In the genomic region with DNA sequence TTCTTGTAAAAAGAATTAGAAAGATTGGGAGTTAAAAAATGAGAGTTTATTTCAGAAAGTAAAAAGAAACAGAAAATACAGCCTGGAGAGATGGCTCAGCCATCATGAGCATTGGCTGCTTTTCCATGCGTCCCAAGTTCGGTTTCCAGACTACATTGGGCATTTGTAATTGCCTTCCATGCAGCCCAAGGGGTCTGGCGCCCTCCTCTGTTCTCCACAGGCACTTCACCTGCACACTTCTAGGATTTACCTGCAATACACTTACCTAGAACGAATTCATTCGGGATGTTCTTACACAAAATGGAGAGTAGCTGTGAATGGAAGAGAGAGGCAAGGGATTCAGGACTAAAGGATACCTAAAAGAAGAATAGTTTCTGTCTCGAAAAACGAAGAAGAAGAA, we compare ENCODE assay signal across 10 mouse cellular contexts. TPM values are rescaled to one million over a fixed set of nuclear protein-coding genes. Genes with fewer than 3 reads are reported as not detected.
DNase-seq lines count a peak whose midpoint lies in the region; ATAC-seq and TF ChIP-seq lines count a peak whose summit lies in the region.
"Had no signal": no experiment of that assay in that cellular context is flagged by ENCODE, and none has a peak within 500 bp of the region (broad histone marks: within the 10 kb centered on the region; RNA-seq: fewer than 3 reads in every experiment).

No protein-coding gene starts in this region.

- no peak for TF ChIP-seq POLR2A in spleen, adult 2 months (IDR thresholded peaks at IDR 0.05; ENCODE audit: low read depth, low read length)
- TF ChIP-seq POLR2A in thymus, adult 2 months (IDR thresholded peaks at IDR 0.05; ENCODE audit: control insufficient read depth, extremely low read depth, insufficient read depth, low read length, poor library complexity) = no peak

- H3K9me3 ChIP-seq in stomach, postnatal 0 days (ENCODE audit: control insufficient read depth, low read length) = no peaks in the 10 kb centered on the region
- H3K9me3 ChIP-seq: limb, embryonic 13.5 days had no signal

- ATAC-seq in stomach, postnatal 0 days (ENCODE audit: low FRiP score, low TSS enrichment) = no peak

- H3K4me2 ChIP-seq in stomach, postnatal 0 days (replicated peaks; ENCODE audit: low read depth) = no peak overlapping the region
- H3K4me2 ChIP-seq: limb, embryonic 13.5 days had no signal

- no peak overlapping the region for H3K9ac ChIP-seq in stomach, postnatal 0 days (ENCODE audit: low read length)
- H3K9ac ChIP-seq: limb, embryonic 13.5 days had no signal

- H3K36me3 ChIP-seq in spleen, adult 2 months (ENCODE audit: control insufficient read depth, insufficient read depth, low read length) = no peaks in the 10 kb centered on the region
- H3K36me3 ChIP-seq in stomach, postnatal 0 days (ENCODE audit: control insufficient read depth, insufficient read depth, low read length) = no peaks in the 10 kb centered on the region
- H3K36me3 ChIP-seq in thymus, adult 2 months (ENCODE audit: control insufficient read depth, insufficient read depth, low read length) = no peaks in the 10 kb centered on the region
- H3K36me3 ChIP-seq: limb, embryonic 13.5 days had no signal

- TF ChIP-seq CTCF in spleen, adult 2 months (IDR thresholded peaks at IDR 0.05; ENCODE audit: extremely low read depth, insufficient read depth, insufficient read length, insufficient replicate concordance) = peak; percentile 26; the same call in 1 of the 2 replicates
- peak; percentile 70 for TF ChIP-seq CTCF in stomach, postnatal 0 days (IDR thresholded peaks at IDR 0.05; ENCODE audit: low read depth)
- no peak for TF ChIP-seq CTCF in thymus, adult 2 months (IDR thresholded peaks at IDR 0.05; ENCODE audit: borderline replicate concordance, control insufficient read depth, extremely low read depth, insufficient read depth, low read length, poor library complexity)

- H3K27me3 ChIP-seq in spleen, adult 2 months (ENCODE audit: control insufficient read depth, insufficient read depth, low read length) = no peaks in the 10 kb centered on the region
- H3K27me3 ChIP-seq in stomach, postnatal 0 days (ENCODE audit: control insufficient read depth, insufficient read depth, low read length) = no peaks in the 10 kb centered on the region
- H3K27me3 ChIP-seq in thymus, adult 2 months (ENCODE audit: control insufficient read depth, insufficient read depth, low read length) = no peaks in the 10 kb centered on the region
- H3K27me3 ChIP-seq: limb, embryonic 13.5 days had no signal

- WGBS in spleen, adult 2 months = 19% methylated on average over 7 of the region's 7 CpGs
- 32% methylated on average over 5 of the region's 7 CpGs for WGBS in stomach, postnatal 0 days
- 28% methylated on average over 5 of the region's 7 CpGs for WGBS in thymus, adult 2 months

- H3K4me1 ChIP-seq in spleen, adult 2 months (ENCODE audit: control insufficient read depth, insufficient read depth, insufficient read length) = no peaks in the 10 kb centered on the region
- H3K4me1 ChIP-seq in stomach, postnatal 0 days (replicated peaks; ENCODE audit: control insufficient read depth, insufficient read depth) = no peaks in the 10 kb centered on the region
- H3K4me1 ChIP-seq in thymus, adult 2 months (replicated peaks; ENCODE audit: control insufficient read depth, insufficient read depth, low read length) = no peaks in the 10 kb centered on the region
- H3K4me1 ChIP-seq: limb, embryonic 13.5 days had no signal

- no peak overlapping the region for H3K27ac ChIP-seq in spleen, adult 2 months (ENCODE audit: insufficient read depth, low read length)
- H3K27ac ChIP-seq in stomach, postnatal 0 days (replicated peaks) = no peak overlapping the region
- no peak overlapping the region for H3K27ac ChIP-seq in thymus, adult 2 months (ENCODE audit: control insufficient read depth, insufficient read depth, low read length)
- H3K27ac ChIP-seq: limb, embryonic 13.5 days had no signal

- peak; percentile 30 to 61 for DNase-seq in adrenal gland, adult (ENCODE audit: inconsistent age in 2 of 2, low spot score in 1 of 2)
- DNase-seq in adrenal gland, adult 18-20 months (ENCODE audit: low spot score in 2 of 2) = no peak
- no peak for DNase-seq in spleen, adult 2 months (ENCODE audit: low read depth in 1 of 2, low spot score in 2 of 2)
- no peak for DNase-seq in spleen, postnatal 4 days (ENCODE audit: low spot score in 2 of 2)
- peak; percentile 49 for DNase-seq in kidney, adult 9 months
- DNase-seq in stomach, postnatal 0 days (ENCODE audit: low spot score) = no peak
- no peak for DNase-seq in thymus, adult 2 months
- no peak for DNase-seq in embryo, embryonic 11 days

- H3K4me3 ChIP-seq in spleen, adult 2 months (ENCODE audit: extremely low read depth, insufficient read depth, insufficient read length) = no peak overlapping the region
- H3K4me3 ChIP-seq in stomach, postnatal 0 days (ENCODE audit: low read depth, low read length) = no peak overlapping the region
- no peak overlapping the region for H3K4me3 ChIP-seq in thymus, adult 2 months (ENCODE audit: control insufficient read depth, insufficient read depth, low read length)
- H3K4me3 ChIP-seq: erythroblast, embryonic 14.5 days; limb, embryonic 13.5 days had no signal

- TF ChIP-seq EP300 in stomach, postnatal 0 days (optimal IDR thresholded peaks at IDR 0.05) = no peak

RNA-seq across cellular contexts. Expression of a gene that starts 17.9 kb away (rescaled TPM):
- not detected for total RNA-seq in adrenal gland, adult 18-20 months (2021)
- 0.94 and 0.99 TPM in 2 replicates for polyA plus RNA-seq in spleen, adult 2 months (2012; rRNA removed)
- 0.04 and 0.10 TPM in 2 replicates for polyA plus RNA-seq in stomach, postnatal 0 days (2015; fragmentation: Nextera tagmentation; extraction: Ambion mirVana)
- 1.5 and 2.0 TPM in 2 replicates for polyA plus RNA-seq in thymus, adult 2 months (2012; rRNA removed)
- polyA plus RNA-seq: erythroblast, embryonic 14.5 days had no signal

RNA-seq across cellular contexts. Expression of a gene that starts 20.1 kb away (rescaled TPM):
- total RNA-seq in adrenal gland, adult 18-20 months (2021) = 10 to 100 TPM; 20.1 to 20.9 TPM
- polyA plus RNA-seq in spleen, adult 2 months (2012; rRNA removed) = 2.9 and 4.1 TPM in 2 replicates
- polyA plus RNA-seq in stomach, postnatal 0 days (2015; fragmentation: Nextera tagmentation; extraction: Ambion mirVana) = 5.4 and 6.5 TPM in 2 replicates
- 5.6 and 6.7 TPM in 2 replicates for polyA plus RNA-seq in thymus, adult 2 months (2012; rRNA removed)

Comparison
In these comparisons a context has a peak if more than half of its experiments do, and no peak if none do; other contexts are left out.
1. DNase-seq: peak in adrenal gland, adult (2 of 2) and kidney, adult 9 months (single experiment); none in adrenal gland, adult 18-20 months (0 of 2), spleen, adult 2 months (0 of 2), spleen, postnatal 4 days (0 of 2), stomach, postnatal 0 days (single experiment), thymus, adult 2 months (single experiment) and embryo, embryonic 11 days (single experiment).